Mouse (Mus musculus) olfactory bulb, adult 2 months (tissue): Measurements from ENCODE around the gene Nadsyn1. TPM values are rescaled to one million over a fixed set of nuclear protein-coding genes. Genes with fewer than 3 reads are reported as not detected.

ENCODE experiments used
- H3K27ac ChIP-seq: fragments of 200-500 bp; 2 replicates; pipeline ENCODE4 v1.5.1; 2012; ENCODE audit warnings: low read depth, low read length; ENCODE audit not compliant: insufficient read depth
- H3K4me1 ChIP-seq: fragments of 200-500 bp; 2 replicates; pipeline ENCODE4 v1.6.1; 2012; ENCODE audit warnings: low read length; ENCODE audit not compliant: control insufficient read depth, insufficient read depth
- H3K4me3 ChIP-seq: fragments of 200-500 bp; 2 replicates; pipeline ENCODE4 v1.5.1; 2012; ENCODE audit warnings: mild to moderate bottlenecking, low read depth, low read length, moderate library complexity; ENCODE audit not compliant: insufficient read depth
- CTCF ChIP-seq: fragments of 200-500 bp; IDR thresholded peaks from 2 replicates; pipeline ENCODE4 v1.5.1; 2012; ENCODE audit warnings: low read depth, mild to moderate bottlenecking, low read length, moderate library complexity; ENCODE audit not compliant: insufficient read depth
- POLR2A ChIP-seq: fragments of 200-500 bp; IDR thresholded peaks from 2 replicates; pipeline ENCODE4 v1.6.1; 2012; ENCODE audit warnings: mild to moderate bottlenecking, low read depth, low read length, moderate library complexity; ENCODE audit not compliant: insufficient read depth
- WGBS: fragments of 180-500 bp; shearing (Covaris S2); methylation state at CpG from one replicate; pipeline ENCODE4 v1.1.7; 2018; 5-methylcytosine and 5-hydroxymethylcytosine counted together
- polyA plus RNA-seq: library from polyadenylated mRNA; stranded (reverse); fragments of >200 nt; gene quantifications from 2 replicates; pipeline ENCODE4 v1.2.4, GENCODE M21; 2012; ENCODE audit warnings: low replicate concordance; ENCODE audit not compliant: missing spikeins, insufficient read depth, insufficient read length

Gene Nadsyn1
- polyA plus RNA-seq, 1 experiment = not detected

GRCm38 (mm10) chr7:143821241-143821640, 1.4 kb downstream of the Nadsyn1 start:
- WGBS = 87% methylated on average over 2 of the region's 2 CpGs
- Histone ChIP-seq H3K4me1 (peaks cover 5% of the 10 kb centered on the region), H3K4me3 (no peak overlapping the region), H3K27ac (no peak overlapping the region)
- TF ChIP-seq CTCF (no peak), POLR2A (no peak)

- TF ChIP-seq POLR2A (no peak), CTCF (no peak)
- 90% methylated on average over 4 of the region's 4 CpGs for WGBS
- H3K27ac ChIP-seq = no peak overlapping the region
- peaks cover 5% of the 10 kb centered on the region for H3K4me1 ChIP-seq
- H3K4me3 ChIP-seq = no peak overlapping the region
Measured at GRCm38 (mm10) chr7:143819201-143819600, 3.4 kb downstream of the Nadsyn1 start.

DNA sequence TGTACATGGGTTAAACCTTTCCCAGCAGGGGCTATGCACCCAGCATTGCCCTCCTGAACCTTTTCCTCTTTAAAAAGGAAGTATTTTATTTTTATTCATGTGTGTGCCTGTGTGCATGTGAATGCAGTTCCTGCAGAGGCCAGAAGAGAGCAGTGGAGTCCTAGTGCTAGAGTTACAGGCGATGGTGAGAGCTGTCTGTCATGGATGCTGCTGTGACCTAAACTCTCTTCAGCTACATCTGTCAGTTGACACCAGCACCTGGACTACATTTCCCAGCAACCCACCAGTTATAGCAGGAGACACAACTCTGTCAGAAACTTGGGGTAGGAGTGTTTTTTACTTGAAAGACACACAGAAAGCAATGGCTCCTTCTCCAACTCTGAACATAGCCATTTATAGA, 13.7 kb downstream of the Nadsyn1 start:
- WGBS = 81% methylated on average over 1 of the region's 1 CpGs
- 0 out of 2 replicates have a peak, but pooled peaks cover 5% of the 10 kb centered on the region for H3K4me1 ChIP-seq

GRCm38 (mm10) chr7:143805199-143805624, 17.4 kb downstream of the Nadsyn1 start:
- 39% methylated on average over 5 of the region's 5 CpGs for WGBS
- TF ChIP-seq CTCF = no peak
- no peak for TF ChIP-seq POLR2A

More for the DNA sequence above, 13.7 kb downstream of the Nadsyn1 start:
- no peak for TF ChIP-seq POLR2A
- no peak for TF ChIP-seq CTCF
- Histone ChIP-seq H3K27ac (no peak overlapping the region), H3K4me3 (no peak overlapping the region)

DNA sequence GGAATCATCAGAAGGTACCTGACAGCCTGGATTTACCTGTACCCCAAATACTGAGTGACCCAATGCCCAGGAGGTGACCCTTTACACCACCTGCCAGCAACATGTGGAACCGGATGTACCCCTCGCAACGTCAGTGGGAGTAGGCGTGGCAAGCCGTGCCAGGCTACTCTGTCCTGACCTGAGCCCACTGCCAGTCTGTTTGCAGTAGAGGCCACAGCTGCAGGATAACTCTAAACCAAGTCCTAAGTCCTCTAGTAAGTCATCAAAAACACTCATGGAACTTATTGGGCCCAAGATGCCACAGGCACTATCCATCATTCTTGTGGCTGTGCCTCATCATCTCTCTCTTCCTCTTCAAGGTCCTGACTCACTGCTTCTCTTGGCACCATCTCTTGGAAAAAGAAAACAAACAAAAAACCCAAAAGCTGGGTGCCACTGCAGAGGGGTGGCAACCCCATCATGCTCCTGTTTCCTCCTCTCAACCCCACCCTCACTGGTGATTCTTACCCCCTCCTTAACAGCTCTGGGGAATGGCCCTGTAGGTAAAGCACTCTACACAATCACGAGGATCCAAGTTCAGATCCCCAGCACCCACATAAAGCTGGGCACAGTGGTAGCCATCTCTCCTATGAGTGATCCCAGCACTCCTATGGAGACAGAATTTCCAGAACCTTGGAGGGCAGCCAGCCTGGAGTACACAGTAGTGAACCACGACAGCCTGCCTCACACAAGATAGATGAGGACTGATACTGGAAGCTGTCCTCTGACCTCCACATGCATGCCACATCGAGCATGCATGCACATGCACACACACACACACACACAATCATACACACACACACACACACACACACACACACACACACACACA, 21.2 kb downstream of the Nadsyn1 start:
- TF ChIP-seq CTCF (no peak), POLR2A (no peak)
- Histone ChIP-seq H3K27ac (no peak overlapping the region), H3K4me3 (no peak overlapping the region), H3K4me1 (0 out of 2 replicates have a peak, but pooled peaks cover 5% of the 10 kb centered on the region)
- WGBS = 89% methylated on average over 8 of the region's 8 CpGs

More at GRCm38 (mm10) chr7:143805199-143805624, 17.4 kb downstream of the Nadsyn1 start:
- H3K4me3 ChIP-seq = no peak overlapping the region
- H3K27ac ChIP-seq = no peak overlapping the region
- H3K4me1 ChIP-seq = 0 out of 2 replicates have a peak, but pooled peaks cover 5% of the 10 kb centered on the region

GRCm38 (mm10) chr7:143800770-143801169, 21.9 kb downstream of the Nadsyn1 start:
- H3K27ac ChIP-seq = no peak overlapping the region
- 0 out of 2 replicates have a peak, but pooled peaks cover 3% of the 10 kb centered on the region for H3K4me1 ChIP-seq
- no peak overlapping the region for H3K4me3 ChIP-seq
- WGBS = 100% methylated on average over 1 of the region's 1 CpGs
- TF ChIP-seq CTCF = no peak
- TF ChIP-seq POLR2A = no peak

DNA sequence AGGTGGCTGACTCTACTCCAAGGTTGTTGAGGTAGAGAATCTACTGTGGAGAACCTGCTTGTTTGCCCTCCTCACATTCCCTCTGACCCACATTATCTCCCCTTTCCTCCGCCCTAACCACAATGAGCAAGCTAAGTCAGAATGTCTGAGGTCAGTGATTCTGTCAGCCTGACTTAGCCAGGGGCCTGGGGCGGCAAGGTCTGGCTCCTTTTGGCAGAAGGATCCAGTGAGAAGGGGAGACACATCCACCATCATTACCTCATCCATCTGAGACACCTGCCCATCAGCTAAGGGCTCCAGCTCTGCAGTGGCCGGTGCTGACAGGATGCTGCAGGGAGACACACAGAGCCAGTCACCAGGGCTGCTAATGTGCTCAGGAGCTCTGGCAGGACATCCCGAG, 23.9 kb downstream of the Nadsyn1 start:
- Histone ChIP-seq H3K4me1 (no peaks in the 10 kb centered on the region), H3K27ac (no peak overlapping the region), H3K4me3 (no peak overlapping the region)
- 87% methylated on average over 4 of the region's 4 CpGs for WGBS
- no peak for TF ChIP-seq POLR2A
- no peak for TF ChIP-seq CTCF

- 61% methylated on average over 4 of the region's 4 CpGs for WGBS
- no peak overlapping the region for H3K4me3 ChIP-seq
- no peak for TF ChIP-seq CTCF
- TF ChIP-seq POLR2A = no peak
- H3K4me1 ChIP-seq = no peaks in the 10 kb centered on the region
- H3K27ac ChIP-seq = no peak overlapping the region
Measured at GRCm38 (mm10) chr7:143793121-143793520, 29.5 kb downstream of the Nadsyn1 start.

DNA sequence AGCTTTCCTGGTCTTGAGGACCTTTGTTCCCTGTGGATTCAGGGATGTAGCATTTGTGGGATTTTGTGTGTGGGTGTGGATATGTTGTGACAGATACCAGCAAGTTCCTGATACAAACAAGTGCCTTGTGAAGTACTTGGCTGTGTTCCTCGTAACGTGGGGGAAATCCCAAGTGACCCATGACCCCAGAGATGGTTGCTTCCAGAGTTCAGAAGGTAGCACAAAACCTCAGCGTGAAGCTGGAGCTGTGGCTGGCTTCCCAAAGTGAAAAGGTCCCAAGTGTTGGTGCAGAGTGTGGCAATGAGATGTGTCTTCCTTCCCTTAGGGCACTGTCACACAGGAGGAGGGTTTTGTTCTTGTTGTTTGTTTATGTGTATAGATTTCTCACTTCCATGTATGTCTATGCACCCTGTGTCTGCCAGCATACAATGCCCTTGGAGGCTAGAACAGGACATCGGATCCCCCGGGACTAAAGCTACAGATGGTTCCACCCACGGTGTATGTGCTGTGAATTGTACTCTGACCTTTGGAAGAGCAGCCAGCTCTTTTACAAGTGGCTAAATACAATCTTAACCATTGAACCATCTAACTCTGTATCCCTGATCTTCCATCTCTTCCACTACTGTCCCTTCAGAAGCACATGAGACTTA, 30.2 kb downstream of the Nadsyn1 start:
- Histone ChIP-seq H3K4me3 (no peak overlapping the region), H3K27ac (no peak overlapping the region), H3K4me1 (no peaks in the 10 kb centered on the region)
- WGBS = 72% methylated on average over 6 of the region's 6 CpGs
- TF ChIP-seq POLR2A = no peak
- no peak for TF ChIP-seq CTCF
